Mouse (Mus musculus) lung, postnatal 25 days (tissue): ENCODE results near the gene Bcl7c.
"Not testable (repeated sequence)": the region's sequence is repeated elsewhere in the genome, so short reads cannot be mapped to it uniquely, and the experiment has no call there.

ENCODE experiments used
- DNase-seq: peaks from one replicate; pipeline ENCODE4 v3.0.0; 2022; ENCODE audit warnings: low spot score

Bcl7c gene

GRCm38 (mm10) chr7:127647576-127647975 lies 61.2 kb downstream of the Bcl7c start:
- DNase-seq: not testable (repeated sequence)

GRCm38 (mm10) chr7:127646363-127646762 lies 62.4 kb downstream of the Bcl7c start:
- no peak for DNase-seq

GRCm38 (mm10) chr7:127642254-127642653 lies 66.5 kb downstream of the Bcl7c start:
- no peak for DNase-seq

- no peak for DNase-seq
Measured at GRCm38 (mm10) chr7:127641260-127641659, 67.5 kb downstream of the Bcl7c start.

- peak; percentile 77 for DNase-seq
Measured at GRCm38 (mm10) chr7:127636963-127637362, 71.8 kb downstream of the Bcl7c start.

GRCm38 (mm10) chr7:127631416-127631815 lies 77.3 kb downstream of the Bcl7c start:
- DNase-seq: no peak

- DNase-seq: no peak
Measured at GRCm38 (mm10) chr7:127628646-127629045, 80.1 kb downstream of the Bcl7c start.

- no peak for DNase-seq
Measured at GRCm38 (mm10) chr7:127626471-127626870, 82.3 kb downstream of the Bcl7c start.

- DNase-seq: no peak
Measured at GRCm38 (mm10) chr7:127626039-127626438, 82.7 kb downstream of the Bcl7c start.

- not testable (repeated sequence) for DNase-seq
Measured at GRCm38 (mm10) chr7:127618402-127618801, 90.3 kb downstream of the Bcl7c start.

GRCm38 (mm10) chr7:127617962-127618361 lies 90.8 kb downstream of the Bcl7c start:
- no peak for DNase-seq

GRCm38 (mm10) chr7:127616881-127617280 lies 91.9 kb downstream of the Bcl7c start:
- DNase-seq: no peak

- DNase-seq: no peak
Measured at GRCm38 (mm10) chr7:127616336-127616735, 92.4 kb downstream of the Bcl7c start.

GRCm38 (mm10) chr7:127614891-127615843 lies 93.6 kb downstream of the Bcl7c start, which contains the start of gene Zfp629:
Zfp629 (minus strand) TSS chr7:127615797.
- peak; percentile 76 for DNase-seq

GRCm38 (mm10) chr7:127614511-127614890 lies 94.2 kb downstream of the Bcl7c start:
- no peak for DNase-seq

- no peak for DNase-seq
Measured at GRCm38 (mm10) chr7:127614091-127614490, 94.6 kb downstream of the Bcl7c start.

GRCm38 (mm10) chr7:127613501-127613900 lies 95.2 kb downstream of the Bcl7c start:
- no peak for DNase-seq

- no peak for DNase-seq
Measured at GRCm38 (mm10) chr7:127611561-127611960, 97.2 kb downstream of the Bcl7c start.
